Mouse (Mus musculus) CH12.LX (cell line): ENCODE results near the gene Rell1. TPM values are rescaled to one million over a fixed set of nuclear protein-coding genes. Genes with fewer than 3 reads are reported as not detected.
A peak's percentile ranks its signal among the peaks of the same experiment; 100 is the strongest.

ENCODE experiments used
- DNase-seq: peaks from one replicate; pipeline ENCODE4 v3.0.0-alpha.2; 2013; ENCODE audit errors: extremely low read depth
- H3K27ac ChIP-seq: 2 replicates; pipeline ENCODE4 v1.5.1; 2012; ENCODE audit warnings: low read depth, mild to moderate bottlenecking, control low read depth, moderate library complexity; ENCODE audit not compliant: insufficient read depth
- H3K27me3 ChIP-seq: replicated peaks from 2 replicates; pipeline ENCODE3; 2012; ENCODE audit warnings: inconsistent platforms
- H3K36me3 ChIP-seq, 2 experiments: replicated peaks in 1 of 2; 2 replicates each; pipeline versions ENCODE3 to v1.6.1; 2012; ENCODE audit warnings: inconsistent platforms in 1 of 2, low read length in 1 of 2, mild to moderate bottlenecking in 1 of 2, mixed read lengths in 1 of 2, moderate library complexity in 1 of 2; ENCODE audit not compliant: control insufficient read depth in 1 of 2, insufficient read depth in 1 of 2
- H3K4me1 ChIP-seq, 2 experiments: 2 replicates each; pipeline ENCODE4 v1.6.1; 2012; ENCODE audit warnings: inconsistent platforms in 1 of 2, moderate library complexity in 1 of 2; ENCODE audit not compliant: insufficient read depth in 2 of 2, control insufficient read depth in 1 of 2
- H3K4me2 ChIP-seq: 2 replicates; pipeline ENCODE4 v1.6.1; 2012; ENCODE audit warnings: low read depth, mild to moderate bottlenecking, control low read depth; ENCODE audit not compliant: poor library complexity, insufficient read depth, severe bottlenecking
- H3K4me3 ChIP-seq, 3 experiments: fragments of 150-350 bp in 1 of 3; sonication (generic) in 1 of 3; replicated peaks in 1 of 3; 2 replicates each; pipeline versions ENCODE3 to v1.5.1; 2011 to 2012; ENCODE audit warnings: low read depth in 2 of 3, low read length in 2 of 3, mild to moderate bottlenecking in 2 of 3, moderate library complexity in 2 of 3, control low read depth in 1 of 3, improper control_type of control experiment in 1 of 3, inconsistent platforms in 1 of 3, mixed read lengths in 1 of 3; ENCODE audit not compliant: poor library complexity in 1 of 3
- H3K79me2 ChIP-seq: replicated peaks from 2 replicates; pipeline ENCODE4 v1.6.1; 2012; ENCODE audit warnings: mild to moderate bottlenecking, moderate library complexity; ENCODE audit not compliant: control insufficient read depth, poor library complexity, insufficient read depth, severe bottlenecking; ENCODE audit errors: extremely low read depth
- H3K9ac ChIP-seq: 2 replicates; pipeline ENCODE4 v1.6.1; 2012; ENCODE audit warnings: low read depth, mild to moderate bottlenecking, control low read depth, moderate library complexity; ENCODE audit not compliant: insufficient read depth
- H3K9me3 ChIP-seq: replicated peaks from 2 replicates; pipeline ENCODE3; 2012; ENCODE audit warnings: low read length, inconsistent platforms, mixed read lengths
- BHLHE40 ChIP-seq: IDR thresholded peaks from 2 replicates; pipeline ENCODE4 v1.6.1; 2011; ENCODE audit warnings: mild to moderate bottlenecking, low read depth, low read length, improper control_type of control experiment
- CHD2 ChIP-seq: IDR thresholded peaks from 2 replicates; pipeline ENCODE4 v1.6.1; 2011; ENCODE audit warnings: low read length, improper control_type of control experiment
- E2F4 ChIP-seq: IDR thresholded peaks from 2 replicates; pipeline ENCODE4 v1.6.1; 2011; ENCODE audit warnings: low read depth, low read length, improper control_type of control experiment; ENCODE audit not compliant: insufficient replicate concordance
- ELF1 ChIP-seq: IDR thresholded peaks from 2 replicates; pipeline ENCODE4 v1.6.1; 2014; ENCODE audit warnings: low read depth, mild to moderate bottlenecking, inconsistent platforms, low read length, improper control_type of control experiment
- ETS1 ChIP-seq: conservative IDR thresholded peaks from 2 replicates; pipeline ENCODE4 v1.6.1; 2012; ENCODE audit warnings: low read depth, mild to moderate bottlenecking, inconsistent platforms, low read length, improper control_type of control experiment, moderate library complexity
- HCFC1 ChIP-seq: IDR thresholded peaks from 2 replicates; pipeline ENCODE4 v1.6.1; 2012; ENCODE audit warnings: low read depth, mild to moderate bottlenecking, inconsistent platforms, low read length, improper control_type of control experiment
- IRF4 ChIP-seq: IDR thresholded peaks from 2 replicates; pipeline ENCODE4 v1.6.1; 2014; ENCODE audit warnings: low read depth, mild to moderate bottlenecking, inconsistent platforms, low read length, improper control_type of control experiment
- JUN ChIP-seq: IDR thresholded peaks from 2 replicates; pipeline ENCODE4 v1.6.1; 2011; ENCODE audit warnings: low read depth, mild to moderate bottlenecking, low read length, improper control_type of control experiment, moderate library complexity; ENCODE audit not compliant: insufficient read depth
- KAT2A ChIP-seq: IDR thresholded peaks from 2 replicates; pipeline ENCODE4 v1.6.1; 2012; ENCODE audit warnings: low read length, improper control_type of control experiment, inconsistent platforms; ENCODE audit not compliant: insufficient replicate concordance
- MAFK ChIP-seq: IDR thresholded peaks from 2 replicates; pipeline ENCODE4 v1.6.1; 2011; ENCODE audit warnings: low read length, improper control_type of control experiment; ENCODE audit not compliant: insufficient replicate concordance
- MAX ChIP-seq: IDR thresholded peaks from 2 replicates; pipeline ENCODE4 v1.6.1; 2011; ENCODE audit warnings: low read length, improper control_type of control experiment
- MYC ChIP-seq: IDR thresholded peaks from 2 replicates; pipeline ENCODE4 v1.6.1; 2011; ENCODE audit warnings: low read depth, mild to moderate bottlenecking, improper control_type of control experiment, low read length
- NRF1 ChIP-seq: IDR thresholded peaks from 2 replicates; pipeline ENCODE4 v1.6.1; 2014; ENCODE audit warnings: low read depth, mild to moderate bottlenecking, inconsistent platforms, low read length, improper control_type of control experiment, moderate library complexity
- PAX5 ChIP-seq: IDR thresholded peaks from 2 replicates; pipeline ENCODE4 v1.6.1; 2012; ENCODE audit warnings: low read length, inconsistent platforms, mixed read lengths
- POLR2A ChIP-seq: IDR thresholded peaks from 2 replicates; pipeline ENCODE4 v1.6.1; 2011; ENCODE audit warnings: low read depth, mild to moderate bottlenecking, improper control_type of control experiment, low read length
- RAD21 ChIP-seq: IDR thresholded peaks from 2 replicates; pipeline ENCODE4 v1.6.1; 2011; ENCODE audit warnings: low read depth, mild to moderate bottlenecking, low read length, improper control_type of control experiment, moderate library complexity
- SMC3 ChIP-seq: IDR thresholded peaks from 2 replicates; pipeline ENCODE4 v1.6.1; 2011; ENCODE audit warnings: low read depth, low read length, improper control_type of control experiment
- TBP ChIP-seq: conservative IDR thresholded peaks from 2 replicates; pipeline ENCODE4 v1.6.1; 2011; ENCODE audit warnings: low read depth, low read length, improper control_type of control experiment
- USF1 ChIP-seq: IDR thresholded peaks from 2 replicates; pipeline ENCODE4 v1.6.1; 2014; ENCODE audit warnings: low read depth, mild to moderate bottlenecking, inconsistent platforms, low read length, improper control_type of control experiment
- USF2 ChIP-seq: conservative IDR thresholded peaks from 2 replicates; pipeline ENCODE4 v1.6.1; 2011; ENCODE audit warnings: low read depth, low read length, improper control_type of control experiment
- ZC3H11A ChIP-seq: IDR thresholded peaks from 2 replicates; pipeline ENCODE4 v1.6.1; 2012; ENCODE audit warnings: low read depth, mild to moderate bottlenecking, inconsistent platforms, low read length, improper control_type of control experiment
- ZKSCAN1 ChIP-seq: IDR thresholded peaks from 2 replicates; pipeline ENCODE4 v1.6.1; 2012; ENCODE audit warnings: low read depth, inconsistent platforms, low read length, improper control_type of control experiment, borderline replicate concordance
- ZMIZ1 ChIP-seq: IDR thresholded peaks from 2 replicates; pipeline ENCODE4 v1.6.1; 2012; ENCODE audit warnings: low read depth, mild to moderate bottlenecking, inconsistent platforms, low read length, improper control_type of control experiment
- ZNF384 ChIP-seq: IDR thresholded peaks from 2 replicates; pipeline ENCODE4 v1.6.1; 2012; ENCODE audit warnings: low read depth, low read length, improper control_type of control experiment, inconsistent platforms
- dilution Hi-C: fragments of 300-500 bp; cut with MboI; formaldehyde crosslinking; loops from 2 replicates; pipeline ENCODE4 v1.14.3; 2020; ENCODE audit warnings: low sequenced_read_pairs; ENCODE audit not compliant: extremely low pct_unique_long_range_greater_than_20kb, extremely low pct_ligation_motif_present
- in situ Hi-C: fragments of 300-500 bp; cut with MboI; formaldehyde crosslinking; loops from 3 replicates; pipeline ENCODE4 v1.14.3; 2019; ENCODE audit warnings: low sequenced_read_pairs, low pct_ligation_motif_present, low pct_unique_long_range_greater_than_20kb, mixed read lengths
- polyA plus RNA-seq: library from polyadenylated mRNA; unstranded; fragments of >175 nt; gene quantifications from 2 replicates; pipeline ENCODE4 v1.2.1, GENCODE M21; 2012; ENCODE audit warnings: low read depth; ENCODE audit not compliant: insufficient read length
- total RNA-seq, 2 experiments: library from RNA; depleted of rRNA; stranded (reverse); fragments of 300-350 nt in 1 of 2; fragments of >200 nt in 1 of 2; gene quantifications; 2 replicates each; pipeline ENCODE4 v1.2.3; 2012 to 2014

Gene Rell1
- total and polyA plus RNA-seq, 3 experiments = 1.4 to 1.6 (median 1.5) TPM

GRCm38 (mm10) chr5:63969476-63970112, 897 bp upstream of the Rell1 start:
- dilution Hi-C loops = no loop called here
- H3K9me3 ChIP-seq = no peaks in the 10 kb centered on the region
- H3K9ac ChIP-seq = peak overlapping the region; percentile 34; the same call in 1 of the 2 replicates
- H3K4me3 ChIP-seq = peak overlapping the region in 2 of 3 experiments; percentile 62 to 73
- H3K79me2 ChIP-seq = no peaks in the 10 kb centered on the region
- H3K4me1 ChIP-seq = peaks cover 11 to 40% of the 10 kb centered on the region in 2 experiments
- DNase-seq = peak; percentile 45
- H3K4me2 ChIP-seq = peak overlapping the region; percentile 67
- peaks cover 8% of the 10 kb centered on the region for H3K27me3 ChIP-seq
- TF ChIP-seq PAX5 (no peak), RAD21 (no peak), TBP (no peak), IRF4 (no peak), KAT2A (no peak), MAX (no peak), CHD2 (no peak), MAFK (no peak), ZMIZ1 (no peak), E2F4 (no peak), ETS1 (no peak; the same call in 1 of the 2 replicates), USF2 (no peak), SMC3 (no peak), ELF1 (no peak), MYC (no peak), JUN (no peak), POLR2A (no peak), USF1 (no peak), HCFC1 (no peak), ZKSCAN1 (no peak)
- no peak overlapping the region for H3K27ac ChIP-seq
- H3K36me3 ChIP-seq = no peaks in the 10 kb centered on the region
- in situ Hi-C loops = no loop called here

GRCm38 (mm10) chr5:63967591-63968141, 1.0 kb downstream of the Rell1 start:
- Histone ChIP-seq H3K9me3 (no peaks in the 10 kb centered on the region), H3K4me2 (peak overlapping the region; percentile 82), H3K27me3 (peaks cover 8% of the 10 kb centered on the region), H3K36me3 (no peaks in the 10 kb centered on the region), H3K9ac (peak overlapping the region; percentile 77), H3K4me3 (peak overlapping the region; percentile 66 to 83 (median 73)), H3K4me1 (peaks cover 11 to 40% of the 10 kb centered on the region in 2 experiments), H3K27ac (no peak overlapping the region), H3K79me2 (no peaks in the 10 kb centered on the region)
- TF ChIP-seq ELF1 (no peak), NRF1 (no peak), BHLHE40 (no peak), HCFC1 (no peak), USF2 (no peak), ZNF384 (peak; percentile 56; the same call in 1 of the 2 replicates), ZC3H11A (no peak)
- dilution Hi-C loops = no loop called here
- no peak for DNase-seq
- in situ Hi-C loops = no loop called here
